Mouse (Mus musculus) regulatory T cell (primary cell): ENCODE data around the gene Adcy5.

Experiments used
- in situ Hi-C: fragments of 300-600 bp; cut with MboI, MseI; formaldehyde crosslinking; loops from one replicate; pipeline ENCODE4 v1.15.1; 2025; ENCODE audit warnings: high pct_unique_total_duplicates

Gene Adcy5

GRCm38 (mm10) chr16:35154641-35155390 is at the start of gene Adcy5:
TSS of gene Adcy5 (plus strand) at chr16:35154877.
- in situ Hi-C loops, result no loop called here

- in situ Hi-C loops, result loop anchor here (5.0 to 25.0 kb wide), 2 partner anchors 154 to 264 kb away; no protein-coding TSS in a partner anchor
Measured at GRCm38 (mm10) chr16:35107985-35108384, 46.7 kb upstream of the Adcy5 start.

DNA sequence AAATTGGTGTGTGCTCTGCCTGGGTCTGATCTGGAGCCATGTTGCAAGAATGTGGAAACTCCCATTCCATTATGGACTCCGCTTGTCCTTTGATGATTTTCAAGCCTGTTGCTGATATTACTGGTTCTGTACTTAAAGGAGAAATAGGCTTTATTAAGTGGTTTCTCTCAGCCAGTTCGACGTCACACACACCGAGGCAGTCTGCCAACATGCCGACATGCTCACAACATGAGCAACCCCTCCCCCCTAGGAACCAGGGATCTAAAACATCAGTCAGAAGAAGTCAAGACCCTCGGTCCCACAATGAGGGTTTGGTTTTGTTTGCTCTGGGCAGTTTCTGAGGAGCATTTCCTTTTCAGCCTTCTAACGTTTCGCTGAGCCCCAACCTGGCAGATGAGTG is 45.5 kb upstream of the Adcy5 start:
- in situ Hi-C loops, result loop anchor here (5.0 to 25.0 kb wide), 2 partner anchors 153 to 263 kb away; no protein-coding TSS in a partner anchor

GRCm38 (mm10) chr16:35109656-35110291 is 44.9 kb upstream of the Adcy5 start:
- in situ Hi-C loops, result loop anchor here (5.0 to 25.0 kb wide), 2 partner anchors 153 to 263 kb away; no protein-coding TSS in a partner anchor

- in situ Hi-C loops, result loop anchor here (25.0 kb wide), 1 partner anchor 152 kb away; no protein-coding TSS in a partner anchor
Measured at GRCm38 (mm10) chr16:35110410-35111142, 44.1 kb upstream of the Adcy5 start.

DNA sequence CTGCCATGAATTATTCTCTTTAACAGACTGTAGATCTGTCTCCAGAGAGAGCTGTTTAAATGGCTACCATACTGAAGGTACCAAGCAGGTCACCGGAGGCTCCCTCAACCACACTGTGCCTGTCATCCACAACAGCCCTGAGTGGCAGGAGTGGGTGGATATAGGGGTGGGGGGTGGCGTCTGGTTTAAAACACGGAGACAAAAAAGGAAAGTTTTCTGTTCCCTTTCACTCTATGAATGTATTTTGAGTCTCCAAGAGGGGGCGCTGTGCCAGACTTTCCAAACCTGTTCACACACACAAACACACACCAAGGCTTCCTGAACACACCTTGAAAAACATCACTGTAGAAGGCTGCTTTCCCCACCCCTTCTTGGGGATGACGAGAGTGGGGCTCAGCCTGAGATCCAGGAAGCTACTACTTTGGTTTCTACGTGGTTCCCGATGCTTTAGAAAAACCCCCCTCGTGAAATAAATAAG is 43.5 kb upstream of the Adcy5 start:
- in situ Hi-C loops, result loop anchor here (25.0 kb wide), 1 partner anchor 151 kb away; no protein-coding TSS in a partner anchor

- in situ Hi-C loops, result loop anchor here (25.0 kb wide), 1 partner anchor 149 kb away; no protein-coding TSS in a partner anchor
Measured at GRCm38 (mm10) chr16:35113496-35113895, 41.2 kb upstream of the Adcy5 start.

- in situ Hi-C loops, result loop anchor here (25.0 kb wide), 1 partner anchor 146 kb away; no protein-coding TSS in a partner anchor
Measured at GRCm38 (mm10) chr16:35116328-35116956, 38.2 kb upstream of the Adcy5 start.

GRCm38 (mm10) chr16:35117436-35117835 is 37.2 kb upstream of the Adcy5 start:
- in situ Hi-C loops, result loop anchor here (25.0 kb wide), 1 partner anchor 145 kb away; no protein-coding TSS in a partner anchor

GRCm38 (mm10) chr16:35120603-35121002 is 34.1 kb upstream of the Adcy5 start:
- in situ Hi-C loops, result loop anchor here (25.0 kb wide), 1 partner anchor 142 kb away; no protein-coding TSS in a partner anchor

DNA sequence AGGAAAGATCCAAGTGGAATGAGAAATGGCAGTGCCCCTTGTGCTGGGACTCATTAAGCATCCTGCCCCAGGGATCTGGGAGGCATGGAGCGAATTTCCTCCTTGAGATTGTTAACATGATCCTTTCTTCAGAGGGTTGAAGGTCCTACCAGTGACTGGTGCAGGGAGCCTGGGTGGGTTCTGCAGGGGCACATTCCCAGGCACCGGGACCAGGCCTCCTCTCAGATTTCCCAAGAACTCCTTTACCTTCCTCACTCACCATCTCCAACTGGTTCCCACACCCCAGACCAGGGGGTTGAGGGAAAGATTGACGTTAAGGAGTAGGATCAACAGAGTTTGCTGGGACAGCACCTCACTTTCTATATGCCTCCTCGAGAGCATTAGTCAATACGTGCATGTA is 27.4 kb upstream of the Adcy5 start:
- in situ Hi-C loops, result no loop called here

DNA sequence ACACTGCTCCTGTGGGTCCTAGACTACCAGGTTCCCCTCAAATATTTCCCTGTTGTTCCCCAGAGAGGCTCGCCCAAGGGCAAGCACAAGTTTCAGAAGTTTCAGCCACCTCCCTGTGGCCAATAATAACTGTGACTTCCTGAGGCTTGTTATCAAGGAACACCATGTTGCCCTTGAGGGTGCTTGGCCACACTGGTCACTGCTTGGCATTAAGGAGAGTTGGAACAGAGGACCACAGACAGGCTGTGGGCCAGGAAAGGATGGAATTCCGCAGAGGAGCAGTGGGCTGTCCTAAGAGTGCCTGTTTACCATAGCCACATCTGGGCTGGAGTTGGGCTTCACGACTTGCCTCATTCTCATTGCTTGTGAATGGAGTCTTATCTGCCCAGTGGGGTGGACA is 24.5 kb upstream of the Adcy5 start:
- in situ Hi-C loops, result no loop called here

- in situ Hi-C loops, result no loop called here
Measured at GRCm38 (mm10) chr16:35139416-35139815, 15.3 kb upstream of the Adcy5 start.

DNA sequence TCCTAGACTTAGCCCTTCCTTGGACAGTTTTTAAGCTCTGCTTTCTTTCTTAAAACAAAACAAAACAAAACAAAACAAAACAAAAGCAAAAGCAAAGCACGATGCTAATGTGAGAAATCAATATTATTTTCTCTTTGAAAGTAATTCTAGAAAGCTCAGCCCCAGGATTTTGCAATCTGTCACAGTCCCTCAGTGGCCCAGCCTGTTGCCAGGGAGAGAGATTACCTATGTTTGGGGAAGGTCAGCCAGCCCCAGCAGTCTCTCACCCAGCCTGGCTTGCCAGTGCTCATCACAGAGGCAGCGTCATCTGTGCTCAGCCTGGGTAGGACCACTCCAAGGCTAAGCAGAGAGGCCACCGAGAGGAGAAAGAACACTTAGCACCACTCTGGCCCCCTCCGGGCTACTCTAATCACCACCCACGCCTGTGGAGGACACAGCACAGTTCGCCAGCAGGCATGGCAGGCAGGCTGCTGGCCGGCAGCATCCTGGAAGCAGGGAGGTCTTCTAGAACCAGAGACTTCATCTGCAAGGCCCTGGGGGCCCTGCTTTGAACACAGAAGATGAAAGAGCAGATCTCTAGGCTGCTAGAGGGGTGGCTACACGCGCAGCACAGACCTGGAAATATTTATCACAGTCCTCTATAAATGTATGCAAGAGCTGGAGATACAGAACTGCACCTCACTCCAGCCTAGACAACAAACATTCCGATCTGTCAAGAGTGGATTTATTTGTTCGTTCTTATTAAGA is 14.6 kb upstream of the Adcy5 start:
- in situ Hi-C loops, result no loop called here

GRCm38 (mm10) chr16:35140620-35140975 is 14.1 kb upstream of the Adcy5 start:
- in situ Hi-C loops, result no loop called here

GRCm38 (mm10) chr16:35141839-35142238 is 12.8 kb upstream of the Adcy5 start:
- in situ Hi-C loops, result no loop called here

- in situ Hi-C loops, result no loop called here
Measured at GRCm38 (mm10) chr16:35146153-35146552, 8.5 kb upstream of the Adcy5 start.

DNA sequence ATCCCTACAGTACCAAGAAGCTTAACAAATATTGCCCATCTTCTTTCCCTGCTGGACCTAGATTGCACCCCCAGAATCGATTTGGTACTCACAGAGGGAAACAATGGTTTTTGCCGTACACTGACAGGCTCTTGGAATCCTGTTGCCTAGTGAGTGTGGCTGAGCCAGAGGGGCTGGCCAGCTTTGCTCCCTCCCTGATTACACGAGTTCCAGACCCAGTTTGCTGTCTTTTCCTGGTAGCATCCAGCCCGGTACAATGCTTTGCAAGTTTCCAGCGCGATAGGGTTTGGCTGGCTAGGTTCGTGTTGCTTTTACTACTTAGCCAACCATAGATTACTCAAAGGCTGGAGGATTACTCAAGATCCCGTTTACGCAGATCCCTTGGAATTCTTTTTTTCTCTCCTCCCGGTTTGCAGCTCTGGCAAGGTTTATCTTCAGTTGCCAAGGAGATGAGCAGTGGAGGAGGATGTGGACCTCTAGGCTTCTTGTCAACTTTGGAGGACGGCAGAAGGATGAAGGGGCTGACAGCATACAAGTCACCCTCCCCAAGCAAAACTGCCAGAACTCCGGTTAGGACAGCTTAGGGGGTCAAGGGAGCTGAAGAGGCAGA is 1.4 kb upstream of the Adcy5 start:
- in situ Hi-C loops, result no loop called here

DNA sequence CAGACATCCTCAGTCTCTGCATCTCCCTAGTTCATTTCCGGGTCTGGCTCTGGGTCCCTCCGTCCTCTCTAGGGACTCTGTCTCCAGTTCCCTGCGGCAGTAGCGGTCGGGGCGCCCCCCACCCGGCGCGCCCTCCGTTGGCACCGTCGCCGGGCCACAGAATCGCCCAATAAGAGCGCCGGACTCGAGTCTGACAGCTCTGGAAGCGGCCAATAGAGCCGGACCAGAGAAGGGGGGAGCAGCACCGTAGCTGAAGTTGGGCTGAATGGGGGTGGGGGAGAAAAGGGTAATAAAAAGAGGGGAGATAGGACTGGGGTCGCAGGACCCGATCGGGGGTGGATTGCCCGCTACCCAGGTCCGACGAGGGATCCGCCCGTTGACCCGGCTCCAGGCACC is 434 bp upstream of the Adcy5 start:
- in situ Hi-C loops, result no loop called here
